Mouse (Mus musculus): ENCODE measurements around the gene Klhdc7b. TPM values are rescaled to one million over a fixed set of nuclear protein-coding genes. Genes with fewer than 3 reads are reported as not detected.

Klhdc7b gene
- polyA plus RNA-seq, 1 experiment = 0.19 TPM

- Histone ChIP-seq H3K4me1 (ENCODE audit: control insufficient read depth, insufficient read depth, low read length) (peaks cover 7% of the 10 kb centered on the region), H3K27ac (ENCODE audit: control insufficient read depth, insufficient read depth, low read depth, low read length) (no peak overlapping the region), H3K4me3 (ENCODE audit: control insufficient read depth, low read depth, low read length) (no peak overlapping the region), H3K27me3 (ENCODE audit: control insufficient read depth, insufficient read depth, low read length) (no peaks in the 10 kb centered on the region), H3K36me3 (ENCODE audit: control insufficient read depth, insufficient read depth, low read length) (peaks cover 2% of the 10 kb centered on the region)
- no peak for TF ChIP-seq POLR2A (IDR thresholded peaks at IDR 0.05; ENCODE audit: control insufficient read depth, low read depth, low read length)
- no peak for TF ChIP-seq CTCF (IDR thresholded peaks at IDR 0.05; ENCODE audit: control insufficient read depth, insufficient read depth, insufficient replicate concordance, low read depth, low read length)
Observed at GRCm38 (mm10) chr15:89352054-89352453, 32.7 kb upstream of the Klhdc7b start.

- H3K27me3 ChIP-seq (ENCODE audit: control insufficient read depth, insufficient read depth, low read length) = no peaks in the 10 kb centered on the region
- peaks cover 7% of the 10 kb centered on the region for H3K4me1 ChIP-seq (ENCODE audit: control insufficient read depth, insufficient read depth, low read length)
- H3K36me3 ChIP-seq (ENCODE audit: control insufficient read depth, insufficient read depth, low read length) = peaks cover 2% of the 10 kb centered on the region
- no peak overlapping the region for H3K27ac ChIP-seq (ENCODE audit: control insufficient read depth, insufficient read depth, low read depth, low read length)
- no peak overlapping the region for H3K4me3 ChIP-seq (ENCODE audit: control insufficient read depth, low read depth, low read length)
- no peak for TF ChIP-seq CTCF (IDR thresholded peaks at IDR 0.05; ENCODE audit: control insufficient read depth, insufficient read depth, insufficient replicate concordance, low read depth, low read length)
Observed at GRCm38 (mm10) chr15:89352795-89353194, 31.9 kb upstream of the Klhdc7b start.

GRCm38 (mm10) chr15:89353837-89354236, 30.9 kb upstream of the Klhdc7b start:
- H3K4me1 ChIP-seq (ENCODE audit: control insufficient read depth, insufficient read depth, low read length) = peaks cover 7% of the 10 kb centered on the region
- peaks cover 2% of the 10 kb centered on the region for H3K36me3 ChIP-seq (ENCODE audit: control insufficient read depth, insufficient read depth, low read length)
- no peak overlapping the region for H3K27ac ChIP-seq (ENCODE audit: control insufficient read depth, insufficient read depth, low read depth, low read length)
- no peak for TF ChIP-seq CTCF (IDR thresholded peaks at IDR 0.05; ENCODE audit: control insufficient read depth, insufficient read depth, insufficient replicate concordance, low read depth, low read length)
- TF ChIP-seq POLR2A (IDR thresholded peaks at IDR 0.05; ENCODE audit: control insufficient read depth, low read depth, low read length) = no peak
- no peaks in the 10 kb centered on the region for H3K27me3 ChIP-seq (ENCODE audit: control insufficient read depth, insufficient read depth, low read length)
- H3K4me3 ChIP-seq (ENCODE audit: control insufficient read depth, low read depth, low read length) = no peak overlapping the region

- TF ChIP-seq POLR2A (IDR thresholded peaks at IDR 0.05; ENCODE audit: control insufficient read depth, low read depth, low read length) = no peak; the same call in 1 of the 2 replicates
- TF ChIP-seq CTCF (IDR thresholded peaks at IDR 0.05; ENCODE audit: control insufficient read depth, insufficient read depth, insufficient replicate concordance, low read depth, low read length) = no peak
- peak overlapping the region; percentile 98 for H3K4me3 ChIP-seq (ENCODE audit: control insufficient read depth, low read depth, low read length)
- H3K4me1 ChIP-seq (ENCODE audit: control insufficient read depth, insufficient read depth, low read length) = peaks cover 7% of the 10 kb centered on the region
- H3K27me3 ChIP-seq (ENCODE audit: control insufficient read depth, insufficient read depth, low read length) = no peaks in the 10 kb centered on the region
- peaks cover 2% of the 10 kb centered on the region for H3K36me3 ChIP-seq (ENCODE audit: control insufficient read depth, insufficient read depth, low read length)
- no peak overlapping the region for H3K27ac ChIP-seq (ENCODE audit: control insufficient read depth, insufficient read depth, low read depth, low read length)
Observed at GRCm38 (mm10) chr15:89354455-89354854, 30.3 kb upstream of the Klhdc7b start.

GRCm38 (mm10) chr15:89355241-89356187, 29.2 kb upstream of the Klhdc7b start, which contains the start of the genes Lmf2 and Ncaph2:
Lmf2 (minus strand) TSS chr15:89355659.
Ncaph2 (plus strand) TSS chr15:89355719.
- H3K36me3 ChIP-seq (ENCODE audit: control insufficient read depth, insufficient read depth, low read length) = peaks cover 2% of the 10 kb centered on the region
- H3K27me3 ChIP-seq (ENCODE audit: control insufficient read depth, insufficient read depth, low read length) = no peaks in the 10 kb centered on the region
- peak within 1 kb of the TSS; percentile 91 for H3K27ac ChIP-seq (ENCODE audit: control insufficient read depth, insufficient read depth, low read depth, low read length)
- no peak for TF ChIP-seq CTCF (IDR thresholded peaks at IDR 0.05; ENCODE audit: control insufficient read depth, insufficient read depth, insufficient replicate concordance, low read depth, low read length)
- peak; percentile 83 for TF ChIP-seq POLR2A (IDR thresholded peaks at IDR 0.05; ENCODE audit: control insufficient read depth, low read depth, low read length)
- H3K4me3 ChIP-seq (ENCODE audit: control insufficient read depth, low read depth, low read length) = peak within 1 kb of the TSS; percentile 98
- H3K4me1 ChIP-seq (ENCODE audit: control insufficient read depth, insufficient read depth, low read length) = peaks cover 7% of the 10 kb centered on the region

GRCm38 (mm10) chr15:89356372-89356771, 28.3 kb upstream of the Klhdc7b start:
- peaks cover 7% of the 10 kb centered on the region for H3K4me1 ChIP-seq (ENCODE audit: control insufficient read depth, insufficient read depth, low read length)
- H3K4me3 ChIP-seq (ENCODE audit: control insufficient read depth, low read depth, low read length) = peak overlapping the region; percentile 94
- no peak overlapping the region for H3K27ac ChIP-seq (ENCODE audit: control insufficient read depth, insufficient read depth, low read depth, low read length)
- TF ChIP-seq CTCF (IDR thresholded peaks at IDR 0.05; ENCODE audit: control insufficient read depth, insufficient read depth, insufficient replicate concordance, low read depth, low read length) = no peak
- TF ChIP-seq POLR2A (IDR thresholded peaks at IDR 0.05; ENCODE audit: control insufficient read depth, low read depth, low read length) = no peak
- no peaks in the 10 kb centered on the region; the same call in none of the 2 replicates for H3K36me3 ChIP-seq (ENCODE audit: control insufficient read depth, insufficient read depth, low read length)
- H3K27me3 ChIP-seq (ENCODE audit: control insufficient read depth, insufficient read depth, low read length) = no peaks in the 10 kb centered on the region

- Histone ChIP-seq H3K36me3 (ENCODE audit: control insufficient read depth, insufficient read depth, low read length) (no peaks in the 10 kb centered on the region; the same call in 1 of the 2 replicates), H3K27me3 (ENCODE audit: control insufficient read depth, insufficient read depth, low read length) (no peaks in the 10 kb centered on the region), H3K4me1 (ENCODE audit: control insufficient read depth, insufficient read depth, low read length) (peaks cover 7% of the 10 kb centered on the region), H3K4me3 (ENCODE audit: control insufficient read depth, low read depth, low read length) (no peak overlapping the region), H3K27ac (ENCODE audit: control insufficient read depth, insufficient read depth, low read depth, low read length) (no peak overlapping the region)
- no peak for TF ChIP-seq POLR2A (IDR thresholded peaks at IDR 0.05; ENCODE audit: control insufficient read depth, low read depth, low read length)
Observed at GRCm38 (mm10) chr15:89358784-89359183, 25.9 kb upstream of the Klhdc7b start.

Measured in testis, adult 2 months (tissue).